Mouse (Mus musculus) embryonic facial prominence, embryonic 11.5 days (tissue): ENCODE results near the gene Ank. TPM values are rescaled to one million over a fixed set of nuclear protein-coding genes. Genes with fewer than 3 reads are reported as not detected.

Experiments used
- ATAC-seq: fragments of 200-750 bp; cut with Nextera tagmentation; replicated peaks from 2 replicates; pipeline ENCODE4 v1.8.0; 2017; ENCODE audit warnings: low read depth; ENCODE audit not compliant: insufficient number of reproducible peaks, low FRiP score, low TSS enrichment
- DNase-seq: peaks from one replicate; pipeline ENCODE4 v3.0.0-alpha.2; 2015; ENCODE audit warnings: low spot score
- H3K27ac ChIP-seq: fragments of 300-500 bp; sonication (generic); replicated peaks from 2 replicates; pipeline ENCODE4 v1.5.1; 2014; ENCODE audit warnings: mild to moderate bottlenecking, low read depth, low read length, control low read depth
- H3K27me3 ChIP-seq: fragments of 300-500 bp; sonication (generic); 2 replicates; pipeline ENCODE4 v1.6.1; 2014; ENCODE audit warnings: mild to moderate bottlenecking, low read length, moderate library complexity, mixed read lengths; ENCODE audit not compliant: control insufficient read depth, insufficient read depth
- H3K36me3 ChIP-seq: fragments of 300-500 bp; sonication (generic); replicated peaks from 2 replicates; pipeline ENCODE4 v1.6.1; 2014; ENCODE audit warnings: low read depth, mild to moderate bottlenecking, low read length, moderate library complexity, mixed read lengths; ENCODE audit not compliant: control insufficient read depth, insufficient read depth
- H3K4me1 ChIP-seq: fragments of 300-500 bp; sonication (generic); 2 replicates; pipeline ENCODE4 v1.6.1; 2014; ENCODE audit warnings: low read length, mixed read lengths; ENCODE audit not compliant: control insufficient read depth, insufficient read depth
- H3K4me2 ChIP-seq: fragments of 300-500 bp; sonication (generic); 2 replicates; pipeline ENCODE4 v1.6.1; 2014; ENCODE audit warnings: low read depth, mild to moderate bottlenecking, control low read depth, low read length, moderate library complexity
- H3K4me3 ChIP-seq: fragments of 300-500 bp; sonication (generic); 2 replicates; pipeline ENCODE4 v1.5.1; 2014; ENCODE audit warnings: low read depth, low read length, control low read depth
- H3K9ac ChIP-seq: fragments of 300-500 bp; sonication (generic); replicated peaks from 2 replicates; pipeline ENCODE4 v1.6.1; 2014; ENCODE audit warnings: mild to moderate bottlenecking, control low read depth, low read length
- H3K9me3 ChIP-seq: fragments of 300-500 bp; sonication (generic); replicated peaks from 2 replicates; pipeline ENCODE4 v1.6.1; 2016; ENCODE audit warnings: mild to moderate bottlenecking, low read length, inconsistent platforms, mixed read lengths; ENCODE audit not compliant: control insufficient read depth
- WGBS: fragments of 180-500 bp; shearing (Covaris S2); extraction: QIAGEN DNeasy Blood & Tissue Kit; methylation state at CpG from one replicate; pipeline ENCODE4 v1.1.7; 2014; 5-methylcytosine and 5-hydroxymethylcytosine counted together
- polyA plus RNA-seq: library from polyadenylated mRNA; unstranded; fragments of >200 nt; fragmentation: Nextera tagmentation; extraction: Ambion mirVana; gene quantifications from 2 replicates; pipeline ENCODE4 v1.2.1, GENCODE M21; 2014

Ank gene
- polyA plus RNA-seq, 1 experiment from 2014 or later = 8.1 TPM

- WGBS = 84% methylated on average over 4 of the region's 4 CpGs
- Histone ChIP-seq H3K27ac (no peak overlapping the region), H3K27me3 (no peaks in the 10 kb centered on the region), H3K4me3 (no peak overlapping the region), H3K36me3 (no peaks in the 10 kb centered on the region), H3K4me2 (no peak overlapping the region), H3K4me1 (no peaks in the 10 kb centered on the region), H3K9me3 (no peaks in the 10 kb centered on the region), H3K9ac (no peak overlapping the region)
- ATAC-seq (no peak), DNase-seq (no peak)
Observed at GRCm38 (mm10) chr15:27436194-27436593, 30.3 kb upstream of the Ank start.

- Histone ChIP-seq H3K9ac (no peak overlapping the region), H3K9me3 (no peaks in the 10 kb centered on the region), H3K27ac (no peak overlapping the region), H3K36me3 (no peaks in the 10 kb centered on the region), H3K4me1 (no peaks in the 10 kb centered on the region), H3K4me2 (no peak overlapping the region), H3K27me3 (no peaks in the 10 kb centered on the region), H3K4me3 (no peak overlapping the region)
- DNase-seq (no peak), ATAC-seq (no peak)
- 93% methylated on average over 6 of the region's 7 CpGs for WGBS
Observed at GRCm38 (mm10) chr15:27441053-27441452, 25.4 kb upstream of the Ank start.

GRCm38 (mm10) chr15:27441529-27441928 lies 24.9 kb upstream of the Ank start:
- Histone ChIP-seq H3K9me3 (no peaks in the 10 kb centered on the region), H3K4me3 (no peak overlapping the region), H3K4me1 (no peaks in the 10 kb centered on the region), H3K27ac (no peak overlapping the region), H3K27me3 (no peaks in the 10 kb centered on the region), H3K36me3 (no peaks in the 10 kb centered on the region), H3K9ac (no peak overlapping the region), H3K4me2 (no peak overlapping the region)
- no peak for DNase-seq
- 80% methylated on average over 4 of the region's 4 CpGs for WGBS
- no peak for ATAC-seq

- no peak overlapping the region for H3K4me2 ChIP-seq
- WGBS = 77% methylated on average over 5 of the region's 5 CpGs
- no peaks in the 10 kb centered on the region for H3K36me3 ChIP-seq
- H3K27me3 ChIP-seq = no peaks in the 10 kb centered on the region
- DNase-seq (no peak), ATAC-seq (no peak)
- H3K9ac ChIP-seq = no peak overlapping the region
- no peaks in the 10 kb centered on the region for H3K9me3 ChIP-seq
- H3K4me1 ChIP-seq = no peaks in the 10 kb centered on the region
- H3K4me3 ChIP-seq = no peak overlapping the region
- no peak overlapping the region for H3K27ac ChIP-seq
Observed at GRCm38 (mm10) chr15:27441951-27442350, 24.5 kb upstream of the Ank start.

- WGBS = 89% methylated on average over 9 of the region's 9 CpGs
- no peak overlapping the region for H3K9ac ChIP-seq
- H3K36me3 ChIP-seq = no peaks in the 10 kb centered on the region
- no peak for ATAC-seq
- H3K4me2 ChIP-seq = no peak overlapping the region
- no peak for DNase-seq
- no peak overlapping the region for H3K27ac ChIP-seq
- H3K27me3 ChIP-seq = no peaks in the 10 kb centered on the region
- no peaks in the 10 kb centered on the region for H3K9me3 ChIP-seq
- H3K4me3 ChIP-seq = no peak overlapping the region
- no peaks in the 10 kb centered on the region for H3K4me1 ChIP-seq
Observed at GRCm38 (mm10) chr15:27444772-27445347, 21.6 kb upstream of the Ank start.

GRCm38 (mm10) chr15:27450689-27451088 lies 15.8 kb upstream of the Ank start:
- Histone ChIP-seq H3K4me3 (no peak overlapping the region), H3K27me3 (no peaks in the 10 kb centered on the region), H3K9me3 (no peaks in the 10 kb centered on the region), H3K9ac (no peak overlapping the region), H3K4me2 (no peak overlapping the region), H3K36me3 (no peaks in the 10 kb centered on the region), H3K27ac (no peak overlapping the region), H3K4me1 (no peaks in the 10 kb centered on the region)
- ATAC-seq (no peak), DNase-seq (no peak)
- WGBS = 74% methylated on average over 5 of the region's 5 CpGs

GRCm38 (mm10) chr15:27451760-27452159 lies 14.7 kb upstream of the Ank start:
- H3K27ac ChIP-seq = no peak overlapping the region
- H3K4me2 ChIP-seq = no peak overlapping the region
- no peaks in the 10 kb centered on the region for H3K4me1 ChIP-seq
- no peaks in the 10 kb centered on the region for H3K36me3 ChIP-seq
- ATAC-seq (no peak), DNase-seq (no peak)
- no peaks in the 10 kb centered on the region for H3K27me3 ChIP-seq
- H3K9ac ChIP-seq = no peak overlapping the region
- 77% methylated on average over 3 of the region's 3 CpGs for WGBS
- H3K4me3 ChIP-seq = no peak overlapping the region
- no peaks in the 10 kb centered on the region for H3K9me3 ChIP-seq

GRCm38 (mm10) chr15:27452496-27452895 lies 14.0 kb upstream of the Ank start:
- Histone ChIP-seq H3K4me1 (no peaks in the 10 kb centered on the region), H3K4me3 (no peak overlapping the region), H3K27me3 (no peaks in the 10 kb centered on the region), H3K36me3 (no peaks in the 10 kb centered on the region), H3K27ac (no peak overlapping the region), H3K9ac (no peak overlapping the region), H3K4me2 (no peak overlapping the region), H3K9me3 (no peaks in the 10 kb centered on the region)
- DNase-seq (no peak), ATAC-seq (no peak)
- WGBS = 66% methylated on average over 9 of the region's 9 CpGs
